Mouse (Mus musculus) fibroblast of lung, adult 2 months (primary cell): ENCODE measurements at regions not wholly inside any gene's neighbourhood (a gene's known extent, or its start where the extent isn't known, plus 50 kb on each side); places are given as distances from the start of the nearest gene placed in this dataset.
"Not testable (repeated sequence)": the region's sequence is repeated elsewhere in the genome, so short reads cannot be mapped to it uniquely, and the experiment has no call there.

ENCODE experiments used
- DNase-seq: peaks from one replicate; pipeline ENCODE4 v3.0.0-alpha.2; 2011; ENCODE audit warnings: low read depth

DNA sequence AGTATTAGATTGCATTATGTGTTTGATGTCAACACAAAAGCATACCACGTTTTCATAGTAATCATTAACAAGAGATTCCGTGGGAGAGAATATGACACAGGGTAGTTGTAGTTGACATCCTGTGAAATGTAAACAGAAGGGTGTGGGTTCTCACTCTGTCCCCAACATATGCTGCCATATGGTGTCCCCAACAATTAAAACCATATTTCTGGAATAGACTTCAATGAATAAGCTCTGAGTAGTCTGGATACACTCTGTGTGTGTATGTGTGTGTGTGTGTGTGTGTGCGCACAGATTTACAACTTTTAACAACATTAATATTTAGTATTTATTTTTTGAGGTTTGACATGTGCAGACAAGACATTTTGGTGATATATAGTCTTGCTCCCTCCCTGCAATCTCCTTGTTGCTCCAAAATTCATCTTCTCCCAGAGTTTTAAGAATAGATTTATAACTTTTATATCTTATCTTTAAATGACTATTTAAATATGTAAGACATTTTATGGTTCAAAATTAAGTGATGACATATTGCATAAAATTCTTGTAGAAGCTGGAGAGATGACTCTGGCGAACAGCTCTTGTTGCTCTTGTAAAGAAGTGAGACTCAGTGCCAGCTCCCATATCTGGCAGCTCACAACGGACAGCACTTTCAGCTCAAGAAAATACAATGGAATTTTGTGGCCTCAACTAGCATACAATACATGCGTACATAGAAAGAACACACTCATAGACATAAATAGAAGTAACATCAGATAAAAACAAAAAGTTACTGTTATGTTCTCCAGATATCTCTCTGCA, 162.6 kb upstream of the Tram1l1 start:
- DNase-seq = no peak

DNA sequence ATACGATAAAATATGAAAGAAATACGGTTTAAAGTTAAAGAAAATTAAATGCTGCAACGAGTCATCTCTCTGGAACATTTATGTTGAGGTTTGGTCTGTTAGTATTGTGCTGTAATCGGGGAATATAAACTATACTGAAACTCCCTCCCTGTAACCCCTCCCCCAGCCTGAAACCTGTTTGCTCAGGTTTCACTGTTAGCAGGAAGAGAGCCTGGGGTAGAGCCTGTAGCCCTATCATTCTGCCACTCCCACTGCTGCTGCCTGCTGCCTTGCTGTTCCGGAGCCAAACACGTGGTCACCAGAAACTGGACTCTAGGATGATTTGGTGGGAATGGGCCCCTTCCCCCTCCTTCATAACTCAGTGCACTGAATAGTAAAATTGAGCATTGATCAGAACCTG, 127.3 kb upstream of the Tram1l1 start:
- not testable (repeated sequence) for DNase-seq

DNA sequence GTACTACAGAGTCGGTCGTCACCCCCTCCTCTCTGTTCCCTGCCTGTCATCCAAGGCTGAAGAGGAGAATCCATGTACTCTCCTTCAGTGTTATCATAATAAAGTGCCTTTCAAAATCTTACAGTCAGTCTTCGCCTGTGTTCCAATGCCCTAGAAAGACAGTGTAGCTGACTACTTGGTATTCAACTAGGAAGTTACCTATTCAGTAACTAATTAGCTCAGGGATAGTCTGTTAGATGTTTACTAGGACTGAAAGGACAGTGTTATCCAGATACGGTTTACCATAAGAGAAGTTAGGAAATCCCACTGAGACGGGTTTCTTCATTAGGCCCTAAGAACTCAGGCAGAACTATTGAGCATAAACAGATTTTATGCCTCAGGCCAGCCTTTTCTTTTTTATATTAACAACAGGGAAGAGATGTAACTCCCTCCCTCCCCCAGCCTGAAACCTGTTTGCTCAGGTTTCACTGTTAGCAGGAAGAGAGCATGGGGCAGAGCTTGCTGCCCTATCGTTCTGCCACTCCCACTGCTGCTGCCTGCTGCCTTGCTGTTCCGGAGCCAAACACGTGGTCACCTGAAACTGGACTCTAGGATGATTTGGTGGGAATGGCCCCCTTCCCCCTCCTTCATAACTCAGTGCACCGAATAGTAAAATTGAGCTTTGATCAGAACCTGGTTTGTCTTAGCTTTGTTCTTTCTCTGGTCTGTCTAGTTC, 120.3 kb upstream of the Tram1l1 start:
- DNase-seq = not testable (repeated sequence)

DNA sequence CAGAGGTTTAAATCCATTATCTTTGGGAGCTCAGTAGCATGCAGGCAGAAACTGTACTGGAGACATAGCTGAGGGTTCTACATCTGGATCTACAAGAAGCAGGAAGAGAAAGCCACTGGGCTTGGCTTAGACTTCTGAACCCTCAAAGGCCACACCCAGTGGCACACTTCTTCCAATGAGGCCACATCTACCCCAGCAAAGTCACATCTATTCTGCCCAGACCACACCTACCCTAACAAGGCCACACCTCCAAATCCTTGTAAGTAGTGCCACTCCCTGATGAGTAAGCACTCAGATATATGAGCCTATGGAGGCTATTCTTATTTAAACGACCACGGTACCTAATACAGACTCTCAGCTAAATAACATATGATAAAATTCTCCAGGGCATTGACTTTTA, 103.5 kb upstream of the Tram1l1 start:
- no peak for DNase-seq

DNA sequence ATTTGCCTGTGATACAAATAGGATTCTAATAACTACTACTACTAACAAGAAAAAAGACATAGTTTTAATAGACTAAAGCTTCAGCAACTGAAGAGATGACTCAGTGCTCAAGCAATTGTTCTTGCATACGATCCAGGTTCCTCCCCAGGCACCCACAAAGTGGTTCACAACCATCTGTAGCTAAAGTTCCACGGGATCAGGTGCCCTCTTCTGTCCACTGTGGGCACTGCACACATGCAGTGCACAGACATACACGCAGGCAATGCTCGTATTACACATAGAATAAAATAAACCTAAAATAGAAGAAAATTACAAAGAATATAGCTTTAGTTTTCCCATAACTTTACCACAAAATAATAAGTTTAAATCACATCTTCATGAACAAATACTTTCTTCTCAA, 94.7 kb upstream of the Tram1l1 start:
- DNase-seq = no peak

DNA sequence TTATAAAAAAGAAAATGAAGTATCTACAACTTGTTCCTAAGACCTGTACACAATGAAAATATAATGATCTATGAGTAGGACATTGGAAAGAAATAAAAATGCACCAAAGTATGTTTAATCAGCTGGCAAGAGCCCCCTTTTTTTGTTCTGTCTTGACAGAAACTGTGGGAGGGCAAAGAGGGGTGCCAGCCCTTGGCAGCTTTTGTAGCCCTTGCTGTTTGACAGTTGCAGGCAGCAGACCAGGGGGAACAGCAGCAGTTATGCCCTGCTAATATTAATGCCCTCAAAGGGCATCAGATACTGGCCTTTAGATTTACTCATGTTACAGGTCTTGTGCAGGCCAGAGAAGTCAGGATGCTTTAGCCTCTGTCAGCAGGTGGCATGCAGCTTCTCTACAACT, 93.0 kb upstream of the Tram1l1 start:
- DNase-seq = no peak

DNA sequence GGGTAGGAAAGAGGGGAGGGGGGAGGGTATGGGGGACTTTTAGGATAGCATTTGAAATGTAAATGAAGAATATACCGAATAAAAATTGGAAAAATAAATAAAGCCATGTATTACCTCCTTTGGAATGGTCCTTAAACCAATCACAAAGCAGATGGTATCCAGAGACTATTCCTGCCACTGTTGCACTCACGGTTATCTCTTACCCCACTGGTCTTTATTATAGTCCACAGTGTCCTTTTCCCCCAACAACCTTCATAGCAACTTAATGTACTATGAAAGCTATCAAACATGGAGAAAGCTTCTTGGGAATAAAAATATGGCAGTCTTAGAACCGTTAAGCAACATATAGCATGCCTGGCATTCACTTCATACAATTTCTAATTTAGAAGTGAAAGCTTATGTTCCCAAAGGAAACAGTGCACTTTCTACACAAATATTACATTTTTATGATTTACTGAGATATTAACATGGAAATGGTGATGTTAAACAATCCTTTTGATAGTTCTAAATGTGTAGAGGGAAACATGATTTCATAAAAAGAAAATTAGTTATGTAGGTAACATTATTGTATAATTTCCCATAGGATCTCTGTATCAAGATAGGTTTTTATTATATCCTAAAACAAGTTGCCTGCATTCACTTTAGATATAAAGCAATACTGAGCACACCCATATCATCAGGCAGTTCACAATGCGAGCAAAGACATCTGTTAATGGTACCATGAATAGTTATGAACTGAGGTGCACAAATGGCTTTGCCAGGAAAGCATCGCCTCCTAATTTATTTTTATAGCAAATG, 79.5 kb upstream of the Tram1l1 start:
- no peak for DNase-seq

DNA sequence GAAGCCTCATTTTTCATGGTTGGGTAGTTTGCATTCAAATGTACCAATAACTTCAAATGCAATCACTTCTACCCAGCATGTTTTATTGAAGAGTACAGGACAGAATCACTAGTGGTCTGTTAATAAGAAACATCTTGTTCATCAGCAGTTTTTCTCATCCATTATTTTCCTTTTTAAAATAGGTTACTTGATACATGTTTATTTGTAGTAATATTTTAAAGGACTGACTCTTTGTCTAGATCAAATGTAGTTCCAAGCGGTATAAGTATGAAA, 79.0 kb upstream of the Tram1l1 start:
- DNase-seq = no peak

DNA sequence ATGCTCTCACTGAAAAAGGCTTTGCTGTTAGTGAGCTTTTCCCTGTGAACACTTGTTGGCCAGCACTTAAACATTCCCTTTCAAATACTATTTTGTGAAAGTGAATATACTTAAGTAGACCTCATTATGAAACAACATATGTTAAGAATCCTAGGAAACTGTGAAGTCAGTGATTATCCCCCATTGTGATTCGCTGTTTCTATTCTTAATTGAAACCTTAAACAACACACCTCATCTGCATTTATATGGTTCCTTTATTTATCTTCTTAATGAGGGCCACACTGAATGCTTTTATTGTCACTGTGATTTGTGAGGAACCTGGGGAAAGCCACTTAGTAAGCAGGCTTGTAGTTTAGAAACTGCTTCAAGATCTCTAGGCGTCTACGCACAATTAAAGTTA, 58.5 kb upstream of the Tram1l1 start:
- no peak for DNase-seq

DNA sequence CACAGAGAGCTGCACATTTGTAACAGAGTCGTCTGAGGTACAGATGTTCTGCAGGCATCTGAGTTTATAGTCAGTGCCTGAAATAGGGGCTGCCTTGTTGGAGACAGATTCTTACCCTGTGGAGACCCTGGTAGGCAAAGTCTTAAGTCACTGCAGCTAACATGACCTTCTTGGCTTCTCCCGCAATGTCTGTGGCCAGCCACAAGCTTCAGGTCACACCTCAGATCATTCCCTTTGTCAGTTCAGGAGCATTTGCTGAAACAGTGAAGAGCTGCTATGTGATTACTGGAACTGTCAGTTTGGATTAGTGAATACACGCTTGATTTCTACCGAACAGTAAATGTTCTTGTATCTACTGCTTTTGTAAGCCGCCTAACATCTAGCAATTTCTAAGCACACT, 53.8 kb upstream of the Tram1l1 start:
- DNase-seq = no peak

DNA sequence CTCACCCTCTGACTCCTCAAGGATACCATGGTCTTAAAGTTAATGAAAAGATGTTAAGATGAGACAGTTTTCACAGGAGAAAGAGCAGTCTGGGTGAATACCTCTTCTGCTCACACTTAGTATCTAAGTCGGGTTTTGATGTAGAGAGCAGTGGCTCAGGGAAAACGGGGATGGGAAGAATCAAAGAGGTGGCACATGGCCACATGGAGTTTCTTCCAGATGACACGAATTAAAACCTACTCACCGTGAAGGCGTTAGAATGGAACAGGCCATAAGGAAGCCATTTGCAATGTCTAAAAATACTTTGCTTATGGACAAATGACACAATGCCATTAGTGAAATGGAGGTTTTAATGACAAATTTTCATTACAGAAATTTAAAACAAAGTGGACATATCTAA, 50.1 kb upstream of the Tram1l1 start:
- DNase-seq = no peak
